Mouse (Mus musculus) thymus, adult 18-20 months (tissue): Measurements from ENCODE around the gene Fut2.
"Not testable (repeated sequence)": the region's sequence is repeated elsewhere in the genome, so short reads cannot be mapped to it uniquely, and the experiment has no call there.

Experiments used
- DNase-seq, 2 experiments: peaks; one replicate each; pipeline ENCODE4 v3.0.0; 2022; ENCODE audit warnings: mixed read lengths in 2 of 2

The Fut2 gene

DNA sequence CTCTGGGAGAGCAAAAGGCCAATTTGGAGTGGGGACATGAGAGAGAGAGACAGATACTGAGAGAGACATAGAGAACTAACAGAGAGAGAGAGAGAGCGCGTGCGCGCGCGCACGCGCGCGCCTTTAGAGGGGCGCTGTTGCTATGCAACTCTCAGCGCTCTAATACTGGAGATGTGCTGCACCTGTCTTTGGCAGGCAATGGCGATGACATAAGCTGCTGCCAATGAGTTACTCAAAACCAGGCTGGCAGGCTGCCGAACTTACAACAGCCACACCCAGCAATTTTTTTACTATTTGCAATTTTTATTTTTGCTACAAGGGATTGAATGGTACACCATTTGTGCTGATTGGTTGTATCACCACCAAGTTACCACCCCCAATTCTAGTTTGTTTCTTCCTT, 1.6 kb upstream of the Fut2 start:
- no peak for DNase-seq

DNA sequence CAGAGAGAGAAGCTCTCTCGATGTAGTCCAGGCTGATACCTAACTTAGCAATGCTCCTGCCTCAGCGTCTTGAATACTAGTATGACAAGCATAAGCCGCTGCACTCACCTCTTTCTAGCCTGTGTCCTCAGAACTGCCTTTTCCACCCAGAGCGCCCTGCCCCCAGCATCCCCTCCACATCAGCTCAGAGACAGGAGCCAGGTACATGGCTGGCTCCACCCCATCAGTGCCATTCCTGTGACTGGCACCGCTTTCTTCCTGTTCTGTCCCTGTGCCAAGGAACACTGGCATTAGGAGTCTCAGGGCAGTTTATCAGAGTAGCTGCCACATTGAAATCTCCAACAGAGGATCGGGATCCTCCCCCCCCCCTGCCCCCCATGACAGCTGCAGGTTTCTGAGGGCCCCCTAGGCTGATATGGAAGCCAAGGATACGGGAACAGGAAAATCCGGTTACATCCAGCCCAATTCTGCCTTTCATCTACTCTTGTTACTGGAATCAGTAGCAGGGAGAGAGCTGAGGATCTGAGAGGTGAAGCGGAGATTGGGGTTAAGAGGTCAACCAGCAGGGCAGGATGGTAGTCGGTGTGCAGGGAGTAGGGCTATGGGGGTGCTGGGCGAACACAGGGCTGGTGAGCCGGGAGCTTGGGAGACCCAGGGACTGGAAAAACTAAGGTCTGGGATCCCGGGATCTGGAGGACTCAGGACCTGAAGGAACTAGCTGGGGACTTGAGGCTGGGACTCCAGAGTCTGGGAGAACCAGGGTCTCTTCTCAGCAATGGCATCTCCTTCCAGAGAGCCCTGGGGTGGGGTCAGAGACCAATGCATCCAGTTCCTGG, 673 bp downstream of the Fut2 start:
- no peak for DNase-seq

DNA sequence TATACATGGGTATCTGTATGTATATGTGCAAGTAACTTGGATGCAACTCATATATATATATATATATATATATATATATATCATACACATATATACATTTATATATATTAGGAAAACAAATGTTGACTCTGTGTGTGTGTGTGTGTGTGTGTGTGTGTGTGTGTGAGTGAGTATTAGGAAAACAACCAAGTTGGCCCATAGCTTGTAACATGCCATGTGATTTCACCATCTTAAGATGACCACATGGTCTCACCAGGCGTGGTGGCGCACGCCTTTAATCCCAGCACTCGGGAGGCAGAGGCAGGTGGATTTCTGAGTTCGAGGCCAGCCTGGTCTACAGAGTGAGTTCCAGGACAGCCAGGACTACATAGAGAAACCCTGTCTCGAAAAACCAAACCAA, 4.5 kb downstream of the Fut2 start:
- not testable (repeated sequence) for DNase-seq

DNA sequence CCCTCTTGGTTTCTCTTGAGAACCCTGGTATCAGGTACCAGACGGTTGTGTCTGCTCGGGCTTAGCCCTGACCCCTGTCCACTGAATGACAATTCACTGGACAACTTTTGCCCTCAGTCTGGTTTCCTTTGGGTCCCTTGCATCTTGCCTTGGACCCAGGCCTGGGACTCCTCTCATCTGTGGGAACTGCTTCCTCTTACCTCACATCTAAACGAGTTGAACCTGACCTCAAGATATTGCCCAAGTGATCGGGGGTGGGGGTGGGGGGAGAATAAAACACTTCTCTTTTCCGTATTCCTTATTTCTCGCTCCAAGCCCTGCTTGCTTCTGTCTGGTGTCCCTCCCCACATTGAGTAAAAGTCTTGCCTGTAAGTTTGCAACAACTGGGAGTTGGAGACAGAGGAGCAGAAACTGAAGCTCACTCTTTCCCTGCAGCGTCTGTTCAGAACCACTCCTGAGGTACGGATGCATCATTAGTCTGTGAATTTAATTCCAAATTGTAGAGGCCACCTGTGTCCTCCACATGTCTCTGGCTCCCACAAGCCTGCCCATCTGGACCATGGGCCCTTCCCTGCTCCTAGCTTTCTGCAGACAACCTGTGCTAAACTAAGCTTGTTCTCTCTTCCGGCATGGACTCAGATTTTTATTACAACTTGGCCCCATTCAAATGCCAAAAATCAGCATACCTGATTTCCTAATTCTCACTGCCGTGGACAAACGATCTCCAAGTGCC, 5.3 kb downstream of the Fut2 start:
- no peak for DNase-seq

DNA sequence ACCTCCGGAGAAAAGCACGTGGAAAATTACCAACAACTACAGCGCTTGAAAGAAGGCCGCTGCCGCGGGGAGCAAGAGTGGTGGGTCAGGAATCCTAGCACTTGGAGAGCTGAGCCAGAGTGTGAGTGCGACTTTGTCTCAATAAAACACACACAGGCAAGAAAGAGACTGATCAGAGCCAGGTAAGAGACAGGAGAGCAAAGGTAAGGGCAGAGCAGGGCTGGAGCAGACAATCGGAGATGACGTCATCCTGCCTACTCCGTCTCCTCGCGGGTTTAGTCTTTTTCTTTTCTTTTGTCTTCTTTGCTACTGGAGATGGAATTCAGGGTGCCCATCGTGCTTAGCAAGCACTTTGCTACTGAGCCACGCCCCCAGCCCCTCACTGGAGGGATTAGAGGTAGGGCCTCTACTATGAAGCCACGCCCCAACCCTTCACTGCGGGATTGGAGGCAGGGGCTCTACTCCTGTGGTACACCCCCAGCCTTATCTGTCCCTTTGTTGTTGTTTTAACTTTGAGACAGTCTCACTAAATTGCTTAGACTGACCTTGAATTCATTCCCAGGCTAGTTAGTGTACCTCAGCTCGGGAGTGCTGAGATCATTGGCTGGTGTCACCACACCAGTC, 11.7 kb downstream of the Fut2 start:
- no peak for DNase-seq

DNA sequence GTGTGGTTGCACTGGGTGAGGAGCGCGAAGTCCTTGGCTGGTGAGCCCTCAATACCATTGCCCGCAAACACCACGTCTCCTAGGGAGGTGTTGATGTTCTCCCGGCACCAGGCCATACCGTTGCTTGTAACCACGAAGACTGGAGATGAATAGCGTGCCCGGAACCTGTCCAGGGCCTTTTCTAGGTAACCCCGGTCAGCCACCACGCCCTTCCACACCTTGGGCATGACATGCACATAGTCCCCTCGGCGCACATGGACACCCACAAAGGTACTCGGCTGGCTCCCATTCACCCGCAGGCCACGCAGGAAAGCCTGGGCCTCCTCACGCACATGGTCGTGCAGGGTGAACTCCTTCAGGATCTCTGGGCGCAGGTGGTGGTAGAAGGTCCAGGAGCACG, 15.7 kb downstream of the Fut2 start:
- DNase-seq, result not testable (repeated sequence)

DNA sequence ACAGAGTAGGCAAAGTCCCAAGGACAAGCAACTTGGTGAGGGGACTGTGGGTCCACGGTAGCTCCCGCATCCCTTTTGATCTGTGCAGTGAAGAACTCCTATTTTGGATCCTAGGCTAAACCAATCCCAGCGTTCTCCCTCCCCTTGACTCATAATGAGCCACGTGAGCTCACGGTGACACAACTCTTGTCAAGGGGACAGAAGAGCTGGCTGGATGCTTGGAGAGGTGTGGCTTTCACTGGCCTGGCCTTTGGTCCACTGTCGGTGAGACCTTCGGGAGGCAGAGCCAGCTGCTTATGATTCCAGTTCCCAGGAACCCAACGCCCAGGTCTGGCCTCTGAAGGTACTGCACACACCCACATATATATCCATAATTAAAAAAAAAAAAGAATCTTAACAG, 16.8 kb downstream of the Fut2 start:
- DNase-seq, result no peak

DNA sequence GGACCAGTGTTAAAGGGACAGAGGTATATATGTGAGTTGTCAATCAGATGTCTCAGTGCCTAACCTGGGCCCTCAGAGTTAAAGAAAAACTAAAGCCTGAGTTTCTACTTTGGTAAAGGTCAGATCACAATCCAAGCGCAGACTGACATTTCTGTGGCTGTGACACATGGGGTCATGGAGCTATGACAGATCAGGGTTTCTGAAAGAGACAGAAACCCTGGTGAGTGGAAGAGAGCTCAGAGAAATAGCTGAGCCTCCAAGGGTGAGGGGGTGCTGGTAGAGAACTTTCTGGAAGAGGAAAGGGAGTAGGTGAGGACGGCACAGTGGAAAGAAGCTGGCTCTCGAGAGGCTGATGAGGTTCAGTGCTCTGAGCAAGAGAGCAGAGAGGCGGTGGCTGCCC, 19.5 kb downstream of the Fut2 start:
- no peak for DNase-seq

DNA sequence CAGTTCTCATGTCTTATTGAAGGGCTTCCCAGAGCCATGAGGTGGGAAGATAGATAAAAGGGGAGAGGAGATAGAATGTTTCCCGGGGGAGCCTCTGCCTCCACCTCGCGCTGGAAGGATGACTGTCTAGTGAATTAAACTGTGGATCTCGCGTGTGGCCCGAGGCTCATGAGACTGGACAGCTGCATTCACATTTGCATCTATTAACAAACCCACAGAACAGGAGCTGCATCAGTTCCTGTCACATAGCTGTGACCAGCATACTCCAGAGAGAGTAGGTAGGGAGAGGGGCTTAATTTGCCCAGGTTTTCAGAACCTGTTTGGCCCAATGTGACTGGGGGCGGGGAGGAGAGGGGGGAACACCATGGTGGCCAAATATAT, 20.6 kb downstream of the Fut2 start:
- no peak for DNase-seq

DNA sequence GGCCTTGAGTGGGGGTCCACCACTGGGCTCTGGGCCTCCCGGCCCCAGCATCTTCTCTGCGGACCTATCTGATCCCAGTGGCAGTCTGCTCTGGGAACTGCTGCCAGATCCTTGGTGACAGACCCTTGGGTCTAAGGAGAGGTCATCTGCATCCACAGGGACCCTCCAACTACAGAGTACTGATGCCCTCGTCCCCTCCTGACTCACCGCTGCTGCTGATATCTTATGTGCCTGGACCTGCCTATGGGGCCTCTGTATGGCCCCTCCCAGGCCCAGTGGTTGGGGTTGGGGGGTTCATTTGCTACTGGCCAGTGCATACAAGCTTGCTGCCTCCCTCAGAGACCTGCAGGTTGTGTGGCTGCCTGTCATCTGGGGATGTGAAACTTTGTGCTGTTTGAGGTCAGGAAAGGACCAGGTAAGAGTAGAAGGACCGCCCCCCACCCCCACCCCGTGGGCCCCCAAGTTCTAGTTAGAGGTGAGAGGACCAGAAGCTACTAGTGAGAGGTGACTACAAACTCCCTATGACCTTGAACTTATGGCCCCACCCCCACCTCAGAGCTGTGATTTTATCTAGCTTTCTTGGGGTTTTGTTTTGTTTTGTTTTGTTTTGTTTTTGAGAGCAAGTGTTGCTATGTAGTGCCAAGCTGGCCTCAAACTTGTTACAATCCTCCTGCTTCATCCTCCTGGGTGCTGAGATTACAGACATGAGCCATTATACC, 21.2 kb downstream of the Fut2 start:
- DNase-seq, result no peak

DNA sequence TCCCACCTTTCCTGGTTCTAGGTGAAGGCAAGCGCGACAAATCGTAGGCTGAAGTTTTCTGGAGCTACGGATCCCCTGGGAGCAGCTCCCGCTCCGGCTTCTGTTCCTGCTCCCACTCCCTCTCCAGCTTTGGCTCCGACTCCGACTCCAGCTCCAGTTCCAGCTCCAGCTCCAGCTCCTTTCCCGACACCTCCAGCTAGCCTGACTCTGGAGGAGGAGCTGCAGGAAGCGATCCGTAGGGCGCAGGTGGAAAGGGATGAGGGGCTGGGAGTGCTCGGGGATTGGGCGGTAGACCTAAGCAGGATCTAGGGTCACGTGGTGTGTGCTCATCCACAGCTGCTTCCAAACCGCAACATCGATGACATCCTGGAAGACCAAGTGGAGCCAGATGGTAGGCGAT, 22.0 kb downstream of the Fut2 start:
- no peak for DNase-seq

DNA sequence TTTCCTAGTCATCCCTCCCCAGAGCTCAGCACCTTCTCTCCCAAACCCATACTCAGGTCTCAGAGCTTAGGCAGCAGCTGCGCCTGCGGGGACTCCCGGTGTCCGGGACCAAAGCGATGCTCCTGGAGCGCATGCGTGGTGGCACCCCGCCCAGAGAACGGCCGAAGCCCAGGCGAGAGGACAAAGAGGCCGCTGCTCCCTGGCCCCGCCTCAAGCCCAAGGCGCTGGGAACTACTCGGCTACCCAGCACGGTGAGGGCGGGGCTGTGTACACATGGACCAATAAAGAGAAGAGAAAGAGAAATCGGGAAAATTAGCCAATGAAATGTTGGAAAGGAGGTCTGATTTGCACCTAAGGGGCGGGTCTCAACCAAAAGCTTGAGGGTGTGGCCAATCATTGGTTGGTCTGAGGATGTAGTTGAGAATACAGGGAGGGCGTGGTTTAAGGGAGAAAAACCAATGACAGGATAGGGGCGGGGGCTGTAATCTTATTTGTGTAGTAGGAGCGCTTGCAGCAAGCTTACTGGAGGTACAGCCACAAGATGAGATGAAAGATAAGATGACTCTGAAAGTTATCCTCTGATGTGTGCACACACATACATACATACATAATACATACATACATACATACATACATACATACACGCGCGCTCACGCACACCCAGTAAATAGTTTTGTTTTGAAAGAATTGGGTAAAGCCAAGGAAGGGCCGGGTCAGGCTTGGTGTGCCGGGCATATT, 22.6 kb downstream of the Fut2 start:
- peak; percentile 67 to 80 for DNase-seq

DNA sequence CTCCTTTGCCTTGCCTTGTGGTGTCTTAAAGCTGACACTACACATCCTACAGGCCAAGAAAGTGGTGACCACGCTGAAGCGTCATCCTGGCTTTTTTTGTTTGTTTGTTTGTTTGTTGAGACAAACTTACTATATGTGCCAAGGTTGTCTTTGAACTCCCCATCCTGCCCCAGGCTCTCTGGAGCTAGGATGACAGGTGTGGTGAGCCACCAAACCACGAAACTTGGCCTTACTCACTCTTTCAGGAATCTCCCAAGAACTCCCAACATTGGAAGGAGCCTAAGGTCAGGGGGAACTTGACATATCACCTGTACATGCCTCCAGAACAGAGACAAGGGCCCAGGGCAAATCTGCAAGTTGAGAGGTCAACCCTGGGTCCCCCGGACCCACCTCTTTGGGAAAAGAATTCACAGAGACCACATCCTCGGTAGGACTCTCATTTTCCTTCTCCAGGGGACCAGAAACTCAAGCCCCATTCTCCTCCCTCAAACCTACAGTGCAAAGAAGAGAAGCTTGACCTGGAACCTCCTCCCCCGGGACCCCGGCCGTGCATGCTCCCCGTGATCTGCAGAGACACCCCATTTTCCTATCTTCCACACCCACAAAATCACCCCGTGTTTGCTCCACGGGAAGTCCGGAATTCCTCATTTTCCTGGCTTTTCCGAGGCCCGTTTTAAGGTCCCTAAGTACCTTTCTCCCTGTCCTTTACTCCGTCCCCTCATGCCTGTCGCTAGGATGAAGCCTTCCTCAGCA, 23.5 kb downstream of the Fut2 start:
- DNase-seq, result no peak

DNA sequence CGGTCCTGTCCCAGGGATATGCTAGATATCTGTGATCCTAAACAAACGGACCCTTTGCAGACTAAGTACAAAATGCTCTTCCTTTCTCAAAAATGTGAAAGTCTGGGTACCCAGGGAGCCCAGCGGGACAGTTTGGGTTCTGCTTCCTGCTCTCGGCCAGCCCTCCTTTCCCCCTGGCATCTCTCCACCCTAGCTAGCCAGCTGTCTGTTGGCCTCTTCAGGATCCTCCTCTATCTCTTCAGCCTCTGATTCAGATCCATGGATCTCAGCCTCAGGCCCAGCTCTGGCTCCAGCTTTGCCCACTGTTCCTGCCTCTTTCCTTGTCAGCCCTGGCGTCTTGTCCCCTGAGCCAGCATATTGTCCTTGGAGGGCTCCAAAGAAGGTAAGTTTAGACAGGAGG, 24.1 kb downstream of the Fut2 start:
- no peak for DNase-seq

DNA sequence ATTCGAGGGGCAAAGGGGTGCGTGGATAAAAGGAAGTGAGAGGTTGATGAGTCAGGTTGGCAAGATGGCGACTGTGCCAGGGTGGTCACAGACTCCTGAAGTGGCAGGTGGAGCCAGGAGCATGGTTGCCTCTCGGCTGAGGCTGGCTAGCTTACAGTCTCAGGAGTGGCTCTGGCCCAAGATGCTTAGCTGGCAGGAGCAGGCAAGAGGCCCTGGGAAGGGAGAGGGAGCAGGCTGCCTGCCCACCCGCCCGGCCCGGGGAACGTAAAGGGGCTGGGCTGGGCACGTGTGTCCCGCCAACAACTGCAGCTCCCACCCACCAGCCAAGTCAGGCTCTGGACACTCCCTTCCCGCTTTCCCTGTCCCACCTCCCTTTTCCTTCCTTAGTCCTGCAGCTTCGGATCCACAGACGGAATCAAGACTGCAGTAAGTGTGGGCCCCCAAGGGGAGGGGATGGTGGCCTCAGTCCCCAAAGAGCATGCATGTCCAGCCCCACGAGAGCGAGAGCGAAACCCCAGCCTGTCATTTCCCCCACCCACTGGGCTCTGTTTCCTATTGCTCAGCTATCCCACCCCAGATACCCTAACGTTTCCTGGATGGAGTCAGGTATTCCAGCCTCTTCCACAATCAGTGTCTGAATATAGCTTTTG, 24.7 kb downstream of the Fut2 start:
- DNase-seq, result no peak

DNA sequence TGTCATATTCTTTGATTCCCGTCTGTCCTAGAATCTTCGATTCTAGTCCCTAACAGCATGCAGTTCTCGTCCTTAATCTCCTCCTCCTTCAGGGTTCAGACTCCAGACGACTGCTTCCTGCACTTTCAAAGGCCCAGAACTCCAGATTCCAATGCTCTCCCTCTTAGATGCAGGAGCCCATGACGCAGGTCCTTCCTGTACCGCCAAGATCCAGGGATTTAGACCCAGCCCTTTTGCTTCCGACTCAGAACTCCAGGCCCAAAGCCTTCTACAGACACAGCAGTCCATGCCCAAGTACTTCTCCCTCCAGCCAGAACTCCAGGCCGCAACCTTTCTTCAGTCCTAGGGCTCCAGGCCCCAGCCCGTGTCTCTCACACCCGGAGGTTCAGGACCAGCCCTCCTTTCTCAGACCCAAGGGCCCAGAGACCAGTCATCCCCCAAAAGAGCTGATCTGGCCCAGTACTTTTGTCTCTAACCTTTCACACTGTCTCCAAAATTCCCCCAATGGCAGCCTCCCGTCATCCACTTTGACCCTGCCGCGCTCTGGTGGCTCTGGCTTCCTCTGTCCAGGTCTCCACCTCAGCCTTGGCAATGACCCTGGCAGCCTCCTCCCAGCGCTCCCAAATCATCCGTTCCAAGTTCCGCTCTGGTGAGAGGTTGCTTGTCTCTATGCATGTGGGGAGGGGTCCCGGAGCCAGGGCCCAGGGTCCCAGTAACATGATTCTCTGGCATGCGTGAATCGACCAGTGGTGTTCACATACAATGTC, 25.8 kb downstream of the Fut2 start:
- DNase-seq, result no peak

DNA sequence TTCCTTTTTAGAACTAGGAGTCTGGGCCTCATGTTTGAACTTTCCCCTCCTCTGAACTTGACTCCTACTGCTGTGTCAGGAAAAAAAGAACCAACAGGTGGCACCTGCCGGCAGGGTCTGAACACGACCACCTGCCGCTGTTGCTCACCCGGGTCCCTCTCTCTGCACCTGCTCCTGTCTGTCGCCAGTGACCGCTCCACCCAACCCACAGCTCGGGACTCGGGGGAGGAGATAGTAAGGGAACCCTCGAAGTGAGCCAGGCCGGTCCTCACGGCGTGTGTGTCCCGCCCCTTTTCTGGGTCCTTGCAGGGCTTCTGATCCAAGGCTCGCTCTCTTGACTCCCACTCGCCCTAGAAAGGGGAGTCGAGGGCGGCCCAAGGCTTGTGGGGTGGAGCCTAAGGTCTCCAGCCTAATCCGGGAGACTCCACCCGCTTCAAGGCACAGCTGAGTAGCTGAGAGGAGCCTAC, 26.6 kb downstream of the Fut2 start, which contains the start of gene Mamstr:
TSS of gene Mamstr (plus strand) at position 417 of the 467 bp plus-strand sequence.
- DNase-seq, result no peak

DNA sequence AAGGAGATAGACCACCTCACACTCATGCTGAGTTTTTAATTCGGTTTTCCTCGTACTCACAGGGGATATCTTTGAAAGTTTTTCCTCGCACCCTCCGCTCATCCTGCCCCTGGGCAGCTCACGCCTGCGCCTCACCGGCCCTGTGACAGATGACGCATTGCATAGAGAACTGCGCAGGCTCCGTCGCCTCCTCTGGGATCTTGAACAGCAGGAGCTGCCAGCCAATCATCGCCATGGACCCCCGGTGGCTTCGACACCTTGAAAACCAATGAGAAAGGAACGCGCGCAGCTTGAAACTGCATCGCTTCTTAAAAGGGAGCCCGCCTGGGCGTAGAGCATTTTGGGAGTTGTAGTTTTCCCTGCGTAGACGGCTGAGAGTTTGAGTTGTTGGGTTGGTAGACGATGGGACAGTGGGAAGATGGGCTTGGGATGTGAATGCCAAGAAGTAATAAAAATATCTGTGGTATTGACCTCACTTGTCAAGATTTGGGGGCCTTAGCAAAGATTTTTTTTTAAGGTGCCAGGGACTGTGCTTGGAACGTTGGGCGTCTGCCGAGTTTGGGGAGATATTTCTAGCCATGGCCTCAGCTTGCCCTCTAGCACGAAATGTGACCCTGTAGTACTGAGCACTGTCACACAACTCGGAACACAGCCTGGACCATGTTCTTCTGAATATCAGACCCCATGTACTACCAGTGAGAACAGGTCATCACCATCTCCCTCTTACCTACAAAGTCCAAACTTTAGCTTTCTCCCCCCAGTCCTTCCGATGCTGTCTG, 27.4 kb downstream of the Fut2 start:
- no peak for DNase-seq

DNA sequence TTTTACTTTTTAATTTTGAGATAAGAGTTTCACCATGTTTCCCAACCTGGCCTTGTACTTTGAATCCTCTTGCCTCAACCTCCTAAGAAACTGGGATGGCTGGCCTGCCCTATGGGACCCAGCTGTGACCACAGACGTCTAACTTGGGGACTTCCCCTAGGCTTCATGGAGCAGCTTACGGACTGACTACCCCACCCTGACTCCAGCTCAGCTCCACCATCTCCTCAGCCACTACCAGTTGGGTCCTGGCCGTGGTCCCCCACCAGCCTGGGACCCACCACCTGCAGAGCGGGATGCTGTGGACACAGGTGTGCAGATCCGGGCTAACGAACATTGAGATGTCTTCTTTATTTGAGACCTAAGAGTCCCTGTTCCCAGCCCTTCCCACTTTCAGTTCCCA, 28.5 kb downstream of the Fut2 start:
- no peak for DNase-seq
